Mouse (Mus musculus): Measurements from ENCODE around the gene Stat1. TPM values are rescaled to one million over a fixed set of nuclear protein-coding genes. Genes with fewer than 3 reads are reported as not detected.

The Stat1 gene
- 75.7 and 84.2 TPM in 2 replicates for total RNA-seq (2015; ENCODE audit: low replicate concordance)
- 89.5 and 98.0 TPM in 2 replicates for total RNA-seq (2017; ENCODE audit: low replicate concordance)

GRCm38 (mm10) chr1:52118860-52119591, at the start of gene Stat1:
Gene Stat1 (plus strand): TSS chr1:52119440.
- ATAC-seq (replicated peaks; ENCODE audit: low FRiP score, poor library complexity, severe bottlenecking) = peak; percentile 94

GRCm38 (mm10) chr1:52079724-52080367, 39.4 kb upstream of the Stat1 start:
- ATAC-seq (replicated peaks; ENCODE audit: low FRiP score, poor library complexity, severe bottlenecking) = no peak

- no peak for ATAC-seq (replicated peaks; ENCODE audit: low FRiP score, poor library complexity, severe bottlenecking)
Observed at GRCm38 (mm10) chr1:52080375-52080774, 38.9 kb upstream of the Stat1 start.

GRCm38 (mm10) chr1:52086236-52086635, 33.0 kb upstream of the Stat1 start:
- ATAC-seq (replicated peaks; ENCODE audit: low FRiP score, poor library complexity, severe bottlenecking) = no peak

GRCm38 (mm10) chr1:52087128-52087527, 32.1 kb upstream of the Stat1 start:
- no peak for ATAC-seq (replicated peaks; ENCODE audit: low FRiP score, poor library complexity, severe bottlenecking)

GRCm38 (mm10) chr1:52088634-52089033, 30.6 kb upstream of the Stat1 start:
- no peak for ATAC-seq (replicated peaks; ENCODE audit: low FRiP score, poor library complexity, severe bottlenecking)

GRCm38 (mm10) chr1:52098618-52099232, 20.5 kb upstream of the Stat1 start:
- ATAC-seq (replicated peaks; ENCODE audit: low FRiP score, poor library complexity, severe bottlenecking) = 0 out of 2 replicates have a peak, but pooled peaks have one; percentile 57

- peak; percentile 58 for ATAC-seq (replicated peaks; ENCODE audit: low FRiP score, poor library complexity, severe bottlenecking)
Observed at GRCm38 (mm10) chr1:52100496-52100895, 18.7 kb upstream of the Stat1 start.

GRCm38 (mm10) chr1:52102795-52103194, 16.4 kb upstream of the Stat1 start:
- ATAC-seq (replicated peaks; ENCODE audit: low FRiP score, poor library complexity, severe bottlenecking) = no peak

- no peak for ATAC-seq (replicated peaks; ENCODE audit: low FRiP score, poor library complexity, severe bottlenecking)
Observed at GRCm38 (mm10) chr1:52107206-52107605, 12.0 kb upstream of the Stat1 start.

- no peak for ATAC-seq (replicated peaks; ENCODE audit: low FRiP score, poor library complexity, severe bottlenecking)
Observed at GRCm38 (mm10) chr1:52111217-52111616, 8.0 kb upstream of the Stat1 start.

- ATAC-seq (replicated peaks; ENCODE audit: low FRiP score, poor library complexity, severe bottlenecking) = no peak
Observed at GRCm38 (mm10) chr1:52112301-52112700, 6.9 kb upstream of the Stat1 start.

GRCm38 (mm10) chr1:52113067-52113665, 6.1 kb upstream of the Stat1 start:
- ATAC-seq (replicated peaks; ENCODE audit: low FRiP score, poor library complexity, severe bottlenecking) = peak; percentile 34

- ATAC-seq (replicated peaks; ENCODE audit: low FRiP score, poor library complexity, severe bottlenecking) = peak; percentile 98
Observed at GRCm38 (mm10) chr1:52113666-52114069, 5.6 kb upstream of the Stat1 start.

GRCm38 (mm10) chr1:52116441-52116840, 2.8 kb upstream of the Stat1 start:
- no peak for ATAC-seq (replicated peaks; ENCODE audit: low FRiP score, poor library complexity, severe bottlenecking)

- ATAC-seq (replicated peaks; ENCODE audit: low FRiP score, poor library complexity, severe bottlenecking) = no peak
Observed at GRCm38 (mm10) chr1:52117777-52118176, 1.5 kb upstream of the Stat1 start.

GRCm38 (mm10) chr1:52119691-52120090, 451 bp downstream of the Stat1 start:
- ATAC-seq (replicated peaks; ENCODE audit: low FRiP score, poor library complexity, severe bottlenecking) = peak; percentile 47

- ATAC-seq (replicated peaks; ENCODE audit: low FRiP score, poor library complexity, severe bottlenecking) = peak; percentile 10
Observed at GRCm38 (mm10) chr1:52120191-52120590, 951 bp downstream of the Stat1 start.

- no peak for ATAC-seq (replicated peaks; ENCODE audit: low FRiP score, poor library complexity, severe bottlenecking)
Observed at GRCm38 (mm10) chr1:52121052-52121451, 1.8 kb downstream of the Stat1 start.

GRCm38 (mm10) chr1:52124818-52125217, 5.6 kb downstream of the Stat1 start:
- no peak for ATAC-seq (replicated peaks; ENCODE audit: low FRiP score, poor library complexity, severe bottlenecking)
